Mouse (Mus musculus) hindbrain, embryonic 13.5 days (tissue): ENCODE results near the gene Cyth1. TPM values are rescaled to one million over a fixed set of nuclear protein-coding genes. Genes with fewer than 3 reads are reported as not detected.

Experiments
- ATAC-seq: fragments of 200-750 bp; cut with Nextera tagmentation; 2 replicates; pipeline ENCODE4 v1.8.0; 2017; ENCODE audit warnings: moderate TSS enrichment; ENCODE audit not compliant: low FRiP score
- H3K27ac ChIP-seq: fragments of 300-500 bp; sonication (generic); 2 replicates; pipeline ENCODE4 v1.5.1; 2015; ENCODE audit warnings: inconsistent platforms, mild to moderate bottlenecking, moderate library complexity
- H3K27me3 ChIP-seq: fragments of 300-500 bp; sonication (generic); 2 replicates; pipeline ENCODE4 v1.6.1; 2015; ENCODE audit warnings: mild to moderate bottlenecking, inconsistent platforms
- H3K36me3 ChIP-seq: fragments of 300-500 bp; sonication (generic); 2 replicates; pipeline ENCODE4 v1.6.1; 2015; ENCODE audit warnings: mild to moderate bottlenecking, inconsistent platforms
- H3K4me1 ChIP-seq: fragments of 300-500 bp; sonication (generic); replicated peaks from 2 replicates; pipeline ENCODE4 v1.6.1; 2015; ENCODE audit warnings: inconsistent platforms
- H3K4me2 ChIP-seq: fragments of 300-500 bp; sonication (generic); 2 replicates; pipeline ENCODE4 v1.6.1; 2015; ENCODE audit warnings: inconsistent platforms, mild to moderate bottlenecking, moderate library complexity
- H3K4me3 ChIP-seq: fragments of 300-500 bp; sonication (generic); 2 replicates; pipeline ENCODE4 v1.5.1; 2015; ENCODE audit warnings: mild to moderate bottlenecking, inconsistent platforms
- H3K9ac ChIP-seq: fragments of 300-500 bp; sonication (generic); 2 replicates; pipeline ENCODE4 v1.6.1; 2015; ENCODE audit warnings: mild to moderate bottlenecking, inconsistent platforms
- H3K9me3 ChIP-seq: fragments of 300-500 bp; sonication (generic); 2 replicates; pipeline ENCODE4 v1.6.1; 2016; ENCODE audit warnings: inconsistent platforms
- WGBS: fragments of 180-500 bp; shearing (Covaris S2); methylation state at CpG from one replicate; pipeline ENCODE4 v1.1.7; 2015; 5-methylcytosine and 5-hydroxymethylcytosine counted together
- polyA plus RNA-seq: library from polyadenylated mRNA; unstranded; fragments of >200 nt; fragmentation: Nextera tagmentation; extraction: Ambion mirVana; gene quantifications from 2 replicates; pipeline ENCODE4 v1.2.1, GENCODE M21; 2015

Gene Cyth1
- polyA plus RNA-seq, 1 experiment from 2014 or later = 24.0 TPM

GRCm38 (mm10) chr11:118275092-118275491 lies 26.7 kb upstream of the Cyth1 start:
- H3K9ac ChIP-seq = no peak overlapping the region
- ATAC-seq = no peak
- H3K4me1 ChIP-seq = no peaks in the 10 kb centered on the region
- H3K4me2 ChIP-seq = no peak overlapping the region
- peaks cover 97% of the 10 kb centered on the region for H3K36me3 ChIP-seq
- 98% methylated on average over 9 of the region's 9 CpGs for WGBS
- no peaks in the 10 kb centered on the region for H3K27me3 ChIP-seq
- no peak overlapping the region for H3K27ac ChIP-seq
- no peak overlapping the region for H3K4me3 ChIP-seq
- H3K9me3 ChIP-seq = no peaks in the 10 kb centered on the region

- Histone ChIP-seq H3K4me2 (no peak overlapping the region), H3K4me3 (no peak overlapping the region), H3K27ac (no peak overlapping the region), H3K36me3 (peaks cover 97% of the 10 kb centered on the region), H3K9me3 (no peaks in the 10 kb centered on the region), H3K27me3 (no peaks in the 10 kb centered on the region), H3K4me1 (no peaks in the 10 kb centered on the region), H3K9ac (no peak overlapping the region)
- WGBS = 95% methylated on average over 3 of the region's 3 CpGs
- no peak for ATAC-seq
Observed at GRCm38 (mm10) chr11:118269827-118270226, 21.4 kb upstream of the Cyth1 start.

- H3K4me3 ChIP-seq = no peak overlapping the region
- no peaks in the 10 kb centered on the region for H3K9me3 ChIP-seq
- H3K36me3 ChIP-seq = peaks cover 97% of the 10 kb centered on the region
- no peaks in the 10 kb centered on the region for H3K27me3 ChIP-seq
- no peak overlapping the region for H3K4me2 ChIP-seq
- ATAC-seq = no peak
- no peak overlapping the region for H3K9ac ChIP-seq
- no peak overlapping the region for H3K27ac ChIP-seq
- WGBS = 92% methylated on average over 7 of the region's 7 CpGs
- no peaks in the 10 kb centered on the region for H3K4me1 ChIP-seq
Observed at GRCm38 (mm10) chr11:118266666-118267046, 18.3 kb upstream of the Cyth1 start.

- Histone ChIP-seq H3K27me3 (no peaks in the 10 kb centered on the region), H3K9me3 (no peaks in the 10 kb centered on the region), H3K4me1 (no peaks in the 10 kb centered on the region), H3K4me2 (no peak overlapping the region), H3K27ac (no peak overlapping the region), H3K36me3 (peaks cover 97% of the 10 kb centered on the region), H3K4me3 (no peak overlapping the region), H3K9ac (no peak overlapping the region)
- WGBS = 93% methylated on average over 10 of the region's 10 CpGs
- ATAC-seq = no peak
Observed at GRCm38 (mm10) chr11:118266044-118266665, 17.8 kb upstream of the Cyth1 start.

GRCm38 (mm10) chr11:118265621-118266020 lies 17.2 kb upstream of the Cyth1 start:
- Histone ChIP-seq H3K9me3 (no peaks in the 10 kb centered on the region), H3K27me3 (no peaks in the 10 kb centered on the region), H3K27ac (no peak overlapping the region), H3K4me3 (no peak overlapping the region), H3K4me2 (no peak overlapping the region), H3K36me3 (peaks cover 99% of the 10 kb centered on the region), H3K4me1 (no peaks in the 10 kb centered on the region), H3K9ac (no peak overlapping the region)
- no peak for ATAC-seq
- WGBS = 95% methylated on average over 11 of the region's 11 CpGs

- no peak overlapping the region for H3K9ac ChIP-seq
- no peaks in the 10 kb centered on the region for H3K9me3 ChIP-seq
- H3K36me3 ChIP-seq = peaks cover 100% of the 10 kb centered on the region
- H3K4me1 ChIP-seq = no peaks in the 10 kb centered on the region
- no peak overlapping the region for H3K4me3 ChIP-seq
- no peak for ATAC-seq
- WGBS = 83% methylated on average over 5 of the region's 5 CpGs
- no peak overlapping the region for H3K27ac ChIP-seq
- no peaks in the 10 kb centered on the region for H3K27me3 ChIP-seq
- no peak overlapping the region for H3K4me2 ChIP-seq
Observed at GRCm38 (mm10) chr11:118263146-118263545, 14.8 kb upstream of the Cyth1 start.

GRCm38 (mm10) chr11:118260081-118260480 lies 11.7 kb upstream of the Cyth1 start:
- Histone ChIP-seq H3K9ac (no peak overlapping the region), H3K27me3 (no peaks in the 10 kb centered on the region), H3K4me3 (no peak overlapping the region), H3K27ac (no peak overlapping the region), H3K4me2 (no peak overlapping the region), H3K4me1 (no peaks in the 10 kb centered on the region), H3K9me3 (no peaks in the 10 kb centered on the region), H3K36me3 (peaks cover 92% of the 10 kb centered on the region)
- no peak for ATAC-seq
- 94% methylated on average over 8 of the region's 8 CpGs for WGBS

GRCm38 (mm10) chr11:118259580-118259979 lies 11.2 kb upstream of the Cyth1 start:
- Histone ChIP-seq H3K27me3 (no peaks in the 10 kb centered on the region), H3K36me3 (peaks cover 87% of the 10 kb centered on the region), H3K4me1 (peaks cover 3% of the 10 kb centered on the region; the same call in 1 of the 2 replicates), H3K9me3 (no peaks in the 10 kb centered on the region), H3K27ac (no peak overlapping the region), H3K4me3 (no peak overlapping the region), H3K4me2 (no peak overlapping the region), H3K9ac (no peak overlapping the region)
- ATAC-seq = no peak
- WGBS = 97% methylated on average over 8 of the region's 8 CpGs

- no peak overlapping the region for H3K4me3 ChIP-seq
- H3K4me1 ChIP-seq = peaks cover 17% of the 10 kb centered on the region
- no peaks in the 10 kb centered on the region for H3K9me3 ChIP-seq
- no peak overlapping the region for H3K4me2 ChIP-seq
- no peaks in the 10 kb centered on the region for H3K27me3 ChIP-seq
- H3K27ac ChIP-seq = no peak overlapping the region
- H3K9ac ChIP-seq = no peak overlapping the region
- ATAC-seq = no peak
- WGBS = 91% methylated on average over 7 of the region's 7 CpGs
- H3K36me3 ChIP-seq = peaks cover 55% of the 10 kb centered on the region
Observed at GRCm38 (mm10) chr11:118256371-118256770, 8.0 kb upstream of the Cyth1 start.

- Histone ChIP-seq H3K9me3 (no peaks in the 10 kb centered on the region), H3K4me3 (no peak overlapping the region), H3K4me1 (peaks cover 18% of the 10 kb centered on the region), H3K4me2 (no peak overlapping the region), H3K36me3 (peaks cover 35% of the 10 kb centered on the region), H3K9ac (no peak overlapping the region; the same call in 1 of the 2 replicates), H3K27ac (peak overlapping the region; percentile 86), H3K27me3 (no peaks in the 10 kb centered on the region)
- peak; percentile 64; the same call in 1 of the 2 replicates for ATAC-seq
- WGBS = 46% methylated on average over 15 of the region's 15 CpGs
Observed at GRCm38 (mm10) chr11:118254159-118254951, 6.0 kb upstream of the Cyth1 start.

- Histone ChIP-seq H3K4me1 (peaks cover 24% of the 10 kb centered on the region), H3K4me3 (no peak overlapping the region), H3K36me3 (peaks cover 27% of the 10 kb centered on the region), H3K9ac (no peak overlapping the region), H3K27ac (peak overlapping the region; percentile 86), H3K4me2 (no peak overlapping the region), H3K27me3 (no peaks in the 10 kb centered on the region), H3K9me3 (no peaks in the 10 kb centered on the region)
- WGBS = 79% methylated on average over 7 of the region's 7 CpGs
- ATAC-seq = 0 out of 2 replicates have a peak, but pooled peaks have one; percentile 15
Observed at GRCm38 (mm10) chr11:118253447-118254158, 5.2 kb upstream of the Cyth1 start.

- H3K4me3 ChIP-seq = peak overlapping the region; percentile 87
- peak overlapping the region; percentile 36; the same call in 1 of the 2 replicates for H3K9ac ChIP-seq
- ATAC-seq = 0 out of 2 replicates have a peak, but pooled peaks have one; percentile 26
- H3K9me3 ChIP-seq = no peaks in the 10 kb centered on the region
- H3K27me3 ChIP-seq = no peaks in the 10 kb centered on the region
- peak overlapping the region; percentile 92 for H3K4me2 ChIP-seq
- no peaks in the 10 kb centered on the region for H3K36me3 ChIP-seq
- H3K4me1 ChIP-seq = peaks cover 36% of the 10 kb centered on the region
- WGBS = 2% methylated on average over 5 of the region's 5 CpGs
- peak overlapping the region; percentile 70 for H3K27ac ChIP-seq
Observed at GRCm38 (mm10) chr11:118249012-118249383, 606 bp upstream of the Cyth1 start.
